Mouse (Mus musculus): Measurements from ENCODE around the gene Cmtm2a. TPM values are rescaled to one million over a fixed set of nuclear protein-coding genes. Genes with fewer than 3 reads are reported as not detected.
"Not testable (repeated sequence)": the region's sequence is repeated elsewhere in the genome, so short reads cannot be mapped to it uniquely, and the experiment has no call there.

Cmtm2a gene
- total RNA-seq, 2 experiments from 2014 or later, result not detected

- DNase-seq (ENCODE audit: low spot score in 2 of 2); intact Hi-C loops (cut with DNase I): not testable (repeated sequence)
These were observed 15.4 kb upstream of the Cmtm2a start for GRCm38 (mm10) chr8:104308341-104308740.

- intact Hi-C loops (cut with DNase I), result no loop called here
- no peak for DNase-seq (ENCODE audit: low spot score in 2 of 2)
These were observed 12.0 kb upstream of the Cmtm2a start for GRCm38 (mm10) chr8:104304962-104305361.

GRCm38 (mm10) chr8:104302536-104302935 is 9.6 kb upstream of the Cmtm2a start:
- intact Hi-C loops (cut with DNase I); DNase-seq (ENCODE audit: low spot score in 2 of 2): not testable (repeated sequence)

GRCm38 (mm10) chr8:104301577-104301976 is 8.6 kb upstream of the Cmtm2a start:
- intact Hi-C loops (cut with DNase I), result not testable (repeated sequence)

GRCm38 (mm10) chr8:104294396-104294795 is 1.4 kb upstream of the Cmtm2a start:
- intact Hi-C loops (cut with DNase I), result no loop called here
- DNase-seq (ENCODE audit: low spot score in 2 of 2), result no peak

More at GRCm38 (mm10) chr8:104301577-104301976, 8.6 kb upstream of the Cmtm2a start:
- peak in 1 of 2 experiments; percentile 12 for DNase-seq (ENCODE audit: low spot score in 2 of 2)

- DNase-seq (ENCODE audit: low spot score in 2 of 2), result no peak
- intact Hi-C loops (cut with DNase I), result no loop called here
These were observed 24.0 kb downstream of the Cmtm2a start for GRCm38 (mm10) chr8:104268937-104269440.

GRCm38 (mm10) chr8:104268368-104268767 is 24.6 kb downstream of the Cmtm2a start:
- no peak for DNase-seq (ENCODE audit: low spot score in 2 of 2)
- intact Hi-C loops (cut with DNase I), result no loop called here

GRCm38 (mm10) chr8:104264271-104264935 is 28.6 kb downstream of the Cmtm2a start:
- intact Hi-C loops (cut with DNase I); DNase-seq (ENCODE audit: low spot score in 2 of 2): not testable (repeated sequence)

GRCm38 (mm10) chr8:104261802-104262201 is 31.2 kb downstream of the Cmtm2a start:
- DNase-seq (ENCODE audit: low spot score in 2 of 2); intact Hi-C loops (cut with DNase I): not testable (repeated sequence)

GRCm38 (mm10) chr8:104253016-104253415 is 40.0 kb downstream of the Cmtm2a start:
- intact Hi-C loops (cut with DNase I), result loop anchor here (5.0 to 10.0 kb wide), 2 partner anchors 189 to 322 kb away; partner anchors contain the start of gene Dync1li2
- no peak for DNase-seq (ENCODE audit: low spot score in 2 of 2)

- intact Hi-C loops (cut with DNase I), result loop anchor here (5.0 to 10.0 kb wide), 2 partner anchors 191 to 323 kb away; partner anchors contain the start of gene Dync1li2
- no peak for DNase-seq (ENCODE audit: low spot score in 2 of 2)
These were observed 41.5 kb downstream of the Cmtm2a start for GRCm38 (mm10) chr8:104251461-104251860.

GRCm38 (mm10) chr8:104250439-104251367 is 42.3 kb downstream of the Cmtm2a start, which contains the start of gene Cklf:
Cklf (plus strand) TSS chr8:104250861.
- DNase-seq (ENCODE audit: low spot score in 2 of 2), result peak; percentile 47 to 80
- intact Hi-C loops (cut with DNase I), result loop anchor here (5.0 to 10.0 kb wide), 2 partner anchors 192 to 324 kb away; partner anchors contain the start of gene Dync1li2

GRCm38 (mm10) chr8:104249442-104249996 is 43.5 kb downstream of the Cmtm2a start:
- no peak for DNase-seq (ENCODE audit: low spot score in 2 of 2)
- intact Hi-C loops (cut with DNase I), result loop anchor here (5.0 kb wide), 1 partner anchor 93 kb away; no protein-coding TSS in a partner anchor

- DNase-seq (ENCODE audit: low spot score in 2 of 2), result peak; percentile 78 to 79
- intact Hi-C loops (cut with DNase I), result loop anchor here (5.0 kb wide), 1 partner anchor 94 kb away; no protein-coding TSS in a partner anchor
These were observed 44.7 kb downstream of the Cmtm2a start, which contains the start of gene Tk2 for GRCm38 (mm10) chr8:104248276-104248675. Tk2 (minus strand) TSS chr8:104248558.

GRCm38 (mm10) chr8:104247908-104248275 is 45.1 kb downstream of the Cmtm2a start:
- intact Hi-C loops (cut with DNase I), result loop anchor here (5.0 kb wide), 1 partner anchor 94 kb away; no protein-coding TSS in a partner anchor
- peak in 1 of 2 experiments; percentile 26 for DNase-seq (ENCODE audit: low spot score in 2 of 2)

GRCm38 (mm10) chr8:104247054-104247907 is 45.7 kb downstream of the Cmtm2a start:
- intact Hi-C loops (cut with DNase I), result loop anchor here (5.0 kb wide), 1 partner anchor 95 kb away; no protein-coding TSS in a partner anchor
- DNase-seq (ENCODE audit: low spot score in 2 of 2), result no peak

- intact Hi-C loops (cut with DNase I), result loop anchor here (5.0 kb wide), 1 partner anchor 96 kb away; no protein-coding TSS in a partner anchor
- DNase-seq (ENCODE audit: low spot score in 2 of 2), result no peak
These were observed 46.4 kb downstream of the Cmtm2a start for GRCm38 (mm10) chr8:104246621-104247020.

GRCm38 (mm10) chr8:104242038-104242644 is 50.8 kb downstream of the Cmtm2a start:
- intact Hi-C loops (cut with DNase I), result no loop called here
- DNase-seq (ENCODE audit: low spot score in 2 of 2), result no peak

All from left cerebral cortex, postnatal 14 days (tissue).